Mouse (Mus musculus): ENCODE results near the gene Babam2. TPM values are rescaled to one million over a fixed set of nuclear protein-coding genes. Genes with fewer than 3 reads are reported as not detected.
A peak's percentile ranks its signal among the peaks of the same experiment; 100 is the strongest.

The Babam2 gene
- total and polyA plus RNA-seq, 2 experiments from 2014 or later, result 31.2 to 66.2 TPM

GRCm38 (mm10) chr5:32068616-32069015 is 371.1 kb downstream of the Babam2 start:
- Histone ChIP-seq H3K27ac (no peak overlapping the region), H3K4me1 (ENCODE audit: insufficient read depth, low read length) (no peaks in the 10 kb centered on the region), H3K9ac (replicated peaks; ENCODE audit: low read length) (no peak overlapping the region), H3K27me3 (ENCODE audit: insufficient read depth, low read length) (no peaks in the 10 kb centered on the region), H3K9me3 (ENCODE audit: low read length) (no peaks in the 10 kb centered on the region), H3K36me3 (ENCODE audit: insufficient read depth, low read length) (no peaks in the 10 kb centered on the region), H3K4me3 (ENCODE audit: low read length) (no peak overlapping the region), H3K4me2 (ENCODE audit: low read depth, low read length) (no peak overlapping the region)
- TF ChIP-seq CTCF (IDR thresholded peaks at IDR 0.05; ENCODE audit: low read depth), result no peak
- ATAC-seq (no peak), DNase-seq (ENCODE audit: low spot score) (no peak)
- 84% methylated on average over 3 of the region's 3 CpGs for WGBS

- 87% methylated on average over 4 of the region's 4 CpGs for WGBS
- no peak overlapping the region for H3K4me2 ChIP-seq (ENCODE audit: low read depth, low read length)
- ATAC-seq, result no peak
- no peaks in the 10 kb centered on the region for H3K4me1 ChIP-seq (ENCODE audit: insufficient read depth, low read length)
- no peak overlapping the region for H3K4me3 ChIP-seq (ENCODE audit: low read length)
- TF ChIP-seq CTCF (IDR thresholded peaks at IDR 0.05; ENCODE audit: low read depth), result no peak
- H3K27me3 ChIP-seq (ENCODE audit: insufficient read depth, low read length), result no peaks in the 10 kb centered on the region
- no peaks in the 10 kb centered on the region for H3K36me3 ChIP-seq (ENCODE audit: insufficient read depth, low read length)
- no peaks in the 10 kb centered on the region for H3K9me3 ChIP-seq (ENCODE audit: low read length)
- H3K27ac ChIP-seq, result no peak overlapping the region
- DNase-seq (ENCODE audit: low spot score), result no peak
- no peak overlapping the region for H3K9ac ChIP-seq (replicated peaks; ENCODE audit: low read length)
Measured at GRCm38 (mm10) chr5:32069096-32069495, 371.6 kb downstream of the Babam2 start.

- Histone ChIP-seq H3K9ac (replicated peaks; ENCODE audit: low read length) (no peak overlapping the region), H3K9me3 (ENCODE audit: low read length) (no peaks in the 10 kb centered on the region), H3K4me3 (ENCODE audit: low read length) (no peak overlapping the region), H3K27ac (no peak overlapping the region), H3K4me2 (ENCODE audit: low read depth, low read length) (no peak overlapping the region), H3K27me3 (ENCODE audit: insufficient read depth, low read length) (no peaks in the 10 kb centered on the region), H3K36me3 (ENCODE audit: insufficient read depth, low read length) (no peaks in the 10 kb centered on the region), H3K4me1 (ENCODE audit: insufficient read depth, low read length) (no peaks in the 10 kb centered on the region)
- no peak for TF ChIP-seq CTCF (IDR thresholded peaks at IDR 0.05; ENCODE audit: low read depth)
- 69% methylated on average over 10 of the region's 10 CpGs for WGBS
- DNase-seq (ENCODE audit: low spot score), result no peak
- ATAC-seq, result no peak
Measured at GRCm38 (mm10) chr5:32069566-32070169, 372.2 kb downstream of the Babam2 start.

GRCm38 (mm10) chr5:32070781-32071180 is 373.3 kb downstream of the Babam2 start:
- ATAC-seq, result no peak
- 87% methylated on average over 3 of the region's 3 CpGs for WGBS
- no peak for TF ChIP-seq CTCF (IDR thresholded peaks at IDR 0.05; ENCODE audit: low read depth)

GRCm38 (mm10) chr5:32071314-32071713 is 373.8 kb downstream of the Babam2 start:
- Histone ChIP-seq H3K4me2 (ENCODE audit: low read depth, low read length) (no peak overlapping the region), H3K9ac (replicated peaks; ENCODE audit: low read length) (no peak overlapping the region), H3K36me3 (ENCODE audit: insufficient read depth, low read length) (no peaks in the 10 kb centered on the region), H3K27me3 (ENCODE audit: insufficient read depth, low read length) (no peaks in the 10 kb centered on the region), H3K9me3 (ENCODE audit: low read length) (no peaks in the 10 kb centered on the region), H3K4me1 (ENCODE audit: insufficient read depth, low read length) (no peaks in the 10 kb centered on the region), H3K27ac (no peak overlapping the region), H3K4me3 (ENCODE audit: low read length) (no peak overlapping the region)
- no peak for DNase-seq (ENCODE audit: low spot score)
- no peak for ATAC-seq
- TF ChIP-seq CTCF (IDR thresholded peaks at IDR 0.05; ENCODE audit: low read depth), result 0 out of 2 replicates have a peak, but pooled peaks have one; percentile 13
- 83% methylated on average over 4 of the region's 4 CpGs for WGBS

More at GRCm38 (mm10) chr5:32070781-32071180, 373.3 kb downstream of the Babam2 start:
- H3K27ac ChIP-seq, result no peak overlapping the region
- H3K4me2 ChIP-seq (ENCODE audit: low read depth, low read length), result no peak overlapping the region
- no peaks in the 10 kb centered on the region for H3K9me3 ChIP-seq (ENCODE audit: low read length)
- no peak for DNase-seq (ENCODE audit: low spot score)
- no peaks in the 10 kb centered on the region for H3K4me1 ChIP-seq (ENCODE audit: insufficient read depth, low read length)
- H3K27me3 ChIP-seq (ENCODE audit: insufficient read depth, low read length), result no peaks in the 10 kb centered on the region
- no peak overlapping the region for H3K4me3 ChIP-seq (ENCODE audit: low read length)
- H3K9ac ChIP-seq (replicated peaks; ENCODE audit: low read length), result no peak overlapping the region
- no peaks in the 10 kb centered on the region for H3K36me3 ChIP-seq (ENCODE audit: insufficient read depth, low read length)

- ATAC-seq (no peak), DNase-seq (ENCODE audit: low spot score) (no peak)
- H3K36me3 ChIP-seq (ENCODE audit: insufficient read depth, low read length), result no peaks in the 10 kb centered on the region
- H3K4me2 ChIP-seq (ENCODE audit: low read depth, low read length), result no peak overlapping the region
- no peaks in the 10 kb centered on the region for H3K9me3 ChIP-seq (ENCODE audit: low read length)
- H3K4me3 ChIP-seq (ENCODE audit: low read length), result no peak overlapping the region
- no peak for TF ChIP-seq CTCF (IDR thresholded peaks at IDR 0.05; ENCODE audit: low read depth)
- H3K27ac ChIP-seq, result no peak overlapping the region
- no peaks in the 10 kb centered on the region for H3K27me3 ChIP-seq (ENCODE audit: insufficient read depth, low read length)
- no peak overlapping the region for H3K9ac ChIP-seq (replicated peaks; ENCODE audit: low read length)
- H3K4me1 ChIP-seq (ENCODE audit: insufficient read depth, low read length), result no peaks in the 10 kb centered on the region
- 93% methylated on average over 5 of the region's 5 CpGs for WGBS
Measured at GRCm38 (mm10) chr5:32071824-32072223, 374.3 kb downstream of the Babam2 start.

- no peak for TF ChIP-seq CTCF (IDR thresholded peaks at IDR 0.05; ENCODE audit: low read depth)
- Histone ChIP-seq H3K4me1 (ENCODE audit: insufficient read depth, low read length) (no peaks in the 10 kb centered on the region), H3K9ac (replicated peaks; ENCODE audit: low read length) (no peak overlapping the region), H3K9me3 (ENCODE audit: low read length) (no peaks in the 10 kb centered on the region), H3K4me2 (ENCODE audit: low read depth, low read length) (no peak overlapping the region), H3K4me3 (ENCODE audit: low read length) (no peak overlapping the region), H3K27me3 (ENCODE audit: insufficient read depth, low read length) (no peaks in the 10 kb centered on the region), H3K27ac (no peak overlapping the region), H3K36me3 (ENCODE audit: insufficient read depth, low read length) (no peaks in the 10 kb centered on the region)
- WGBS, result 95% methylated on average over 3 of the region's 3 CpGs
- DNase-seq (ENCODE audit: low spot score) (no peak), ATAC-seq (no peak)
Measured at GRCm38 (mm10) chr5:32072877-32073276, 375.4 kb downstream of the Babam2 start.
